Mouse (Mus musculus) left cerebral cortex, adult 2 months (tissue): ENCODE results near the gene Sfxn3. TPM values are rescaled to one million over a fixed set of nuclear protein-coding genes. Genes with fewer than 3 reads are reported as not detected.

Source experiments
- DNase-seq, 2 experiments: peaks; one replicate each; pipeline ENCODE4 v3.0.0; 2021 to 2022; ENCODE audit warnings: low spot score in 2 of 2, mixed read lengths in 1 of 2; ENCODE audit errors: extremely low spot score in 1 of 2
- H3K27ac ChIP-seq: fragments of 200-600 bp; 2 replicates; pipeline ENCODE4 v1.8.1; 2022
- H3K4me3 ChIP-seq: fragments of 200-600 bp; 2 replicates; pipeline ENCODE4 v1.8.1; 2022
- CTCF ChIP-seq: fragments of 200-600 bp; IDR thresholded peaks from 2 replicates; pipeline ENCODE4 v1.8.1; 2022; ENCODE audit warnings: antibody characterized with exemption, mild to moderate bottlenecking, moderate library complexity
- intact Hi-C: fragments of 180-260 bp; cut with DNase I; formaldehyde crosslinking; loops from one replicate; pipeline ENCODE4 v1.15.1; 2025
- total RNA-seq, 2 experiments: library from RNA; stranded (reverse); gene quantifications; 2 replicates each; pipeline ENCODE4 v1.2.3; 2021

Gene Sfxn3
- total RNA-seq, 2 experiments from 2014 or later: 120 to 125 TPM

DNA sequence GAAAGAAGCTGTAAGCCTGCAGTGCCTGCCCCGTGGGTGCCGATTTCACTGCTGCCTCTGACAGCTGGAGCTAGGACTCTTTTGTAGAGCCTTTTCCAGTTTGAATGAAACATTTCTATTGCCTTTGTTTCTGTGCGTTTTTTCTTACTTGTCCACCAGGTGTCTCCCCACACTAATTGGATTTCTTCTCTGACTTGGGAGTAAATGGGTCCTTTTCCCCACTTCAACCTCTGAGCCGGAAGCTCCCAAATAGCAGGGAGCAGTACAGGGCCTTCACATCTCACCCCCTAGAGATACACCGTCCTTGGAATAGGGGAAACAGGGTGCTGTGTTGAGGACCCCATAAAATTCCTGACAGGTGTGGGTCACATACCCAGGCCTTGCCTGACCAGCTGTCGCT, 34.7 kb upstream of the Sfxn3 start:
- intact Hi-C loops: loop anchor here (1.0 kb wide), 1 partner anchor 19 kb away; no protein-coding TSS in a partner anchor
- peak; percentile 67 for TF ChIP-seq CTCF
- DNase-seq: no peak
- Histone ChIP-seq H3K4me3 (no peak overlapping the region), H3K27ac (no peak overlapping the region)

DNA sequence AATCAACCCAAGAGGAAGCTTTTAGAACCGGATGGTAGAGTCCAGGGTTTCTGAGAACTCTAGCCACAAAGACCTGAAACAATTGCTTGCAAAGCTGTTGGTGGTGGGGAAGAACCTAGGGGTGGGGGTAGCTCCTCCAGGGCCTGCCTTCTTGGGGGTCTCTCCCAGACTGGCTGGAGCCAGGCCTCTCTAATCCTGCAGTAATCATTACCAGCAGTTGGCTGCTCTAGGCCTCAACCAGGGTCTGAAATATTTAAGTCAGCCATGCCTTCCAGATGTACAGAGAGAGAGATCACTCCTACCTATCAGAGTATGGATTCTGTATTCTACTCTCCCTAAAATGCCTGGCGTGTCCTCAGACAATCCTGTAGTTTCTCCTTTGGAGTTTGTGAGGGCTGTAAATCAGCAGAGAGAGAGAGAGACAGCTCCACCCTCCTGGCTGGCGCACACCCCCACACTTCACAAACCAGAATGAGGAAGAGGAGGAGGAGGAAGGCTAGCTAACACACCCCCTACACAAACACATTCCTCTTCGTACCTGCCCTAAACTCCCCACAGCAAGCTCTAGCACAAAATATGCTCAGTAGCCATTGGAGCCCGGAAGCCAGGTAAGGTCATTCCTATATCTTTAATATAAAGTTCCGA, 33.6 kb upstream of the Sfxn3 start:
- TF ChIP-seq CTCF: no peak
- Histone ChIP-seq H3K27ac (no peak overlapping the region; the same call in 1 of the 2 replicates), H3K4me3 (no peak overlapping the region)
- intact Hi-C loops: no loop called here
- no peak for DNase-seq

GRCm38 (mm10) chr19:45014335-45014971, 32.9 kb upstream of the Sfxn3 start, which contains the start of gene Lzts2:
Gene Lzts2, plus strand, starts transcription at chr19:45014414.
- intact Hi-C loops: no loop called here
- no peak for TF ChIP-seq CTCF
- H3K27ac ChIP-seq: peak within 1 kb of the TSS; percentile 80

DNA sequence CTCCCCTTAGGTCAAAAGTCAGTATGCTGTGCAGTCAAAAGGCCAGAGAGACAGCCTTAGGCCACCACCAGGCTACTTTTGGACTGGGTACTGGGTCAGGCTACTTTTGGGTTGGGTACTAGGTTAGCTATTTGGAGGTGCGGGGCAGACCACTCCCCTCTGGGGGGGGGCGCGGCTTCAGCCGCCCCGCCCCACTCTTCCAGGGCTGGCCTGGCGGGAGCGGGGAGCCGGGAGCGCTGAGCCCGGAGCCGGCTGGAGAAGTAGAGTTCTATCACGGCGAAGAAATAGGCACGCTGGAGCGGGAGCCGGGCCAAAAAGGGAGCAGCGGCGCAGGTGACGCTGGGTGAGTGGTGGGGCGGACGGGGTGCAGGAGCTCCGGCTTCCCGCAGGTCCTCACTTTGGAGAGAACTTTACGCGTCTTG, 32.3 kb upstream of the Sfxn3 start:
- no peak for TF ChIP-seq CTCF
- Histone ChIP-seq H3K27ac (peak overlapping the region; percentile 80), H3K4me3 (peak overlapping the region; percentile 56)
- no peak for DNase-seq
- intact Hi-C loops: no loop called here

More at GRCm38 (mm10) chr19:45014335-45014971, 32.9 kb upstream of the Sfxn3 start, which contains the start of gene Lzts2:
- peak within 1 kb of the TSS; percentile 56 for H3K4me3 ChIP-seq
- no peak for DNase-seq

- peak in 1 of 2 experiments; percentile 52 for DNase-seq
- Histone ChIP-seq H3K27ac (peak overlapping the region; percentile 97), H3K4me3 (peak overlapping the region; percentile 56)
- no peak for TF ChIP-seq CTCF
- intact Hi-C loops: loop anchor here (1.0 to 2.0 kb wide), 2 partner anchors 16 to 27 kb away; partner anchors contain the start of gene Sema4g
Measured at GRCm38 (mm10) chr19:45015518-45016281, 31.6 kb upstream of the Sfxn3 start.

DNA sequence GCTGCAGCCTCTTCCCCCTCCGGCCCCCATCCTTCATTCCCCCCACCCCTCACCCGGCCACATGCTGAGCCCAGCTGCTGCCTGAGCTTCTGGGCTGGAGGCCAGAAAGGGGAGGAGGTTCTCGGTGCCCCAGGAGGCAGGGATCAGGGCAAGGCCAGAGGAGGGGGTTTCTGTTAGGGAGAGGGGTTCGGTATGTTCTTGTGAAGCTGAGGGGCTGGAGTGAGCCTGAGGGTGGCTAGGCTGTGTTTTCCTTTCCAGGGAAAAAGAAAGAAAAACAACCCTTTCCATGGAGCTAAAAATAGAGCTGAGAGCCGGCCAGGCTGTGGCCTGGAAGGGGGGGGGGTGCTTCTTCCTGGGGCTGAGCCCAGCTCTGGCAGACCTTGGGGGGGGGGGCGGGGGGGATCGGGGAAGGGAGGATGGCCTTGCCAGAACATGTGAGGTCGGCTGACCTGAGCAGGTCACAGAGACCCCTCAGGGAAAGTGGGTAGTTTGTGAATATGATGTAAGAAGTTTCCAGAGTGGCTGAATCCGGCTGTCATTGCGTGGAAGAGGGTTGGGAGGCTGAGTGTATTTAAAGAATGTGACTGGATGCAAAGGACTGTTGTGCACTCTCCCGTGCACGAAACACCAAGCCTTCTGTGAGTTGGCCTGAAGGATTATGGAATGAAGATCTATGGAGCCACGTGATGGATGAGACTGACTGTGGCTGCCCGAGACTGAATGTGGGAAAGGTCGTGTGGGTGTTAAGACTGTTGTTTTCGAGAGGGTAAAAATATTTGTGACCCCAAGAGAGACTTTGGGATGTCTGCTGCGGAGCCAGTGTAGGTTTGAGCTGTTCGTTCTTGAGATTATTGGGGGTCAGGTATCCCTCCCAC, 30.7 kb upstream of the Sfxn3 start:
- H3K27ac ChIP-seq: peak overlapping the region; percentile 97
- no peak for TF ChIP-seq CTCF
- intact Hi-C loops: loop anchor here (1.0 to 2.0 kb wide), 3 partner anchors 15 to 32 kb away; partner anchors contain the start of gene Sema4g

GRCm38 (mm10) chr19:45017216-45017771, 30.0 kb upstream of the Sfxn3 start:
- Histone ChIP-seq H3K27ac (peak overlapping the region; percentile 97), H3K4me3 (peak overlapping the region; percentile 56)
- intact Hi-C loops: loop anchor here (1.0 to 2.0 kb wide), 2 partner anchors 28 to 31 kb away; partner anchors contain the start of gene Sema4g
- peak; percentile 71 to 72 for DNase-seq
- TF ChIP-seq CTCF: peak; percentile 62

More for the DNA sequence above, 30.7 kb upstream of the Sfxn3 start:
- peak; percentile 59 to 67 for DNase-seq
- H3K4me3 ChIP-seq: peak overlapping the region; percentile 56

- peak; percentile 82 for DNase-seq
- no peak for TF ChIP-seq CTCF
- intact Hi-C loops: loop anchor here (1.0 to 2.0 kb wide), 2 partner anchors 29 to 30 kb away; partner anchors contain the start of gene Sema4g
- H3K27ac ChIP-seq: peak overlapping the region; percentile 88
- H3K4me3 ChIP-seq: peak overlapping the region; percentile 56
Measured at GRCm38 (mm10) chr19:45017909-45018308, 29.4 kb upstream of the Sfxn3 start.

DNA sequence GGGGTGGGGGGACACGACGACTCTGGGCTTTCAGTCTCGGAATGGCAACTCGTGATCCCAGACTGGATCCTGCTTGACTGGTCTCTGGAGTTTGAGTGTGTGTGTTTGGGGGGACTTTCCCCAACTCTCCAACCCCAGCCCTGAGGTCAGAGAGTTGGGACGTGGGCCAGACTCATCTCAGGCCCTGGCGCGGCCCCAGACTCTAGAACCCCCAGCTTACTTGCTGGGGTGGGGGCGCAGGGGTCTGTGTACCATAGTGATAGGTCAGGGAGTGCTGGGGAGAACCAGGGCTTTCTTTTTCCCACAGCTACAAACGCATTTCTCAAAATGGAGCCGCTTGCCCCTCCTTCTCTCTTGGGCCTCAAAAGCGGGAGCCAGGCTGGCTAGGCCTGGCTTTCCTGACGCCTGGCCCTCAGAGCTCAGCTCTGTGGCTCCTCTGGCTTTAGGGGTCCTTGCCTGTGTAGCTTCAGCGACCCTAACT, 28.9 kb upstream of the Sfxn3 start:
- Histone ChIP-seq H3K27ac (peak overlapping the region; percentile 88), H3K4me3 (peak overlapping the region; percentile 56)
- no peak for TF ChIP-seq CTCF
- intact Hi-C loops: no loop called here
- no peak for DNase-seq

GRCm38 (mm10) chr19:45020348-45020747, 27.0 kb upstream of the Sfxn3 start:
- intact Hi-C loops: no loop called here
- no peak for TF ChIP-seq CTCF
- no peak overlapping the region for H3K27ac ChIP-seq
- no peak for DNase-seq
- H3K4me3 ChIP-seq: no peak overlapping the region
